Mouse (Mus musculus): Measurements from ENCODE around the gene Ccdc96. TPM values are rescaled to one million over a fixed set of nuclear protein-coding genes. Genes with fewer than 3 reads are reported as not detected.

Gene Ccdc96
- polyA plus RNA-seq, 1 experiment from 2014 or later, result 0.88 TPM

DNA sequence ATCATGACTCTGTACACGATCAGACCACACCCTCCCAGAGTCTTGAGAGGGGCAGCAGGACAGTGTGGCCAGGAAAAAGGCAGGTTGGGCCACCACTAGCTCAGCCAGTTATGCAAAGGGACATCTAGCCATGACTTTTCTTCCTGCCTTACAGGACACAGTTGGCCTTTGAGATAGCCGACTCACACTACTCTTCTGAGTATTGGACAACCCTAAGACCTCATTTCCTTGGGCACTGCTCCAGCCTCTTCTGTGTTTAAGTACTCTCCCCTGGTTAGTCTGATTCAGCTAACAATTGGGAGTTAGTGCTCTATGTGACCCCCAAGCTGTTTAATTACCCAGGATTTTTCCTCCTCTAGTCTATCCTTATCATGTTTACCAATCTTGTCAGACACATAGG, 4.7 kb upstream of the Ccdc96 start:
- Histone ChIP-seq H3K4me3 (no peak overlapping the region), H3K4me1 (peaks cover 24% of the 10 kb centered on the region), H3K9me3 (replicated peaks) (no peaks in the 10 kb centered on the region), H3K27me3 (ENCODE audit: low read depth, poor library complexity, severe bottlenecking) (peaks cover 2% of the 10 kb centered on the region; the same call in 1 of the 2 replicates), H3K36me3 (peaks cover 23% of the 10 kb centered on the region), H3K27ac (no peak overlapping the region)
- DNase-seq (ENCODE audit: low spot score), result no peak
- 83% methylated on average over 2 of the region's 2 CpGs for WGBS

DNA sequence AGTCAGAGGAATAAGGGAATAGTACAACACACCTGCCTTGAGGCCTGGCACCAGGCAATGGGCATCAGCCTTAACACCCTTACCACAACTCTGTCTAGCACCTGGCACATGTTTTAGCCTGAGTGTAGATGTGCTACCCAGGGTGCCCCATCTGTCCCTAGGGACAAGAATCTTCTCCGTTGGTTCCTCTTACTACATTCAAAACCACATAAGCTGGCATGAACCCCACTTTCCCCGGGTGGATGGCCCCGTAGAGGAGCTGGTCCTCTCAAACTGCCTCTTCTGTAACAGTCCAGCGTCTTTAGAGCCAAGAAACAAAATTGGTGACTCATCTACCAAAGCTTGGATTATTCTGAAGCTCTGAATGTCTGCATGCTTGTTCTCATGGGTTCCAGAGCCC, 4.0 kb upstream of the Ccdc96 start:
- H3K36me3 ChIP-seq, result peaks cover 18% of the 10 kb centered on the region
- peaks cover 30% of the 10 kb centered on the region for H3K4me1 ChIP-seq
- no peak for DNase-seq (ENCODE audit: low spot score)
- H3K27ac ChIP-seq, result no peak overlapping the region
- peaks cover 8% of the 10 kb centered on the region for H3K27me3 ChIP-seq (ENCODE audit: low read depth, poor library complexity, severe bottlenecking)
- H3K4me3 ChIP-seq, result no peak overlapping the region
- H3K9me3 ChIP-seq (replicated peaks), result no peaks in the 10 kb centered on the region
- WGBS, result 96% methylated on average over 4 of the region's 4 CpGs

DNA sequence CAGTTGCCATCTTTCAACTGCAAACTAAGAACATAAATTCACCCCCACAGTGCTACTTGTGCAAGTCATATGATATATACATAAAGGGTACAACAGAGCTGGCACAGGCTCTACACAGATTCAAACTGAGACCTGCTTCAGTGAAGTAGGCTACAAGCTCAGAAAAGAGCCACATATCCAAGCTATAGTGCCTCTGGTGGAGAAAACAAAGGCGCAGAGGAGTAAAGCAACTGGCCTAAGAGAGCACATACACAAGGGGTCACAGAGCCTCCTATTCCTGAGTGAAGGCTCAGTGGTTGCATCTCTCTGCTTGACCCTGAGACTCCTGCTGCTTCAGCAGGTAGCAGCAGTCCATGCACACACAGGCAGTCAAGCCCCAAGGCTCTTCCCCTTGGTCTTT, 3.3 kb upstream of the Ccdc96 start:
- Histone ChIP-seq H3K27me3 (ENCODE audit: low read depth, poor library complexity, severe bottlenecking) (peaks cover 16% of the 10 kb centered on the region), H3K36me3 (peaks cover 11% of the 10 kb centered on the region), H3K4me3 (no peak overlapping the region), H3K27ac (no peak overlapping the region), H3K9me3 (replicated peaks) (no peaks in the 10 kb centered on the region), H3K4me1 (peaks cover 33% of the 10 kb centered on the region)
- 74% methylated on average over 1 of the region's 1 CpGs for WGBS
- DNase-seq (ENCODE audit: low spot score), result no peak

DNA sequence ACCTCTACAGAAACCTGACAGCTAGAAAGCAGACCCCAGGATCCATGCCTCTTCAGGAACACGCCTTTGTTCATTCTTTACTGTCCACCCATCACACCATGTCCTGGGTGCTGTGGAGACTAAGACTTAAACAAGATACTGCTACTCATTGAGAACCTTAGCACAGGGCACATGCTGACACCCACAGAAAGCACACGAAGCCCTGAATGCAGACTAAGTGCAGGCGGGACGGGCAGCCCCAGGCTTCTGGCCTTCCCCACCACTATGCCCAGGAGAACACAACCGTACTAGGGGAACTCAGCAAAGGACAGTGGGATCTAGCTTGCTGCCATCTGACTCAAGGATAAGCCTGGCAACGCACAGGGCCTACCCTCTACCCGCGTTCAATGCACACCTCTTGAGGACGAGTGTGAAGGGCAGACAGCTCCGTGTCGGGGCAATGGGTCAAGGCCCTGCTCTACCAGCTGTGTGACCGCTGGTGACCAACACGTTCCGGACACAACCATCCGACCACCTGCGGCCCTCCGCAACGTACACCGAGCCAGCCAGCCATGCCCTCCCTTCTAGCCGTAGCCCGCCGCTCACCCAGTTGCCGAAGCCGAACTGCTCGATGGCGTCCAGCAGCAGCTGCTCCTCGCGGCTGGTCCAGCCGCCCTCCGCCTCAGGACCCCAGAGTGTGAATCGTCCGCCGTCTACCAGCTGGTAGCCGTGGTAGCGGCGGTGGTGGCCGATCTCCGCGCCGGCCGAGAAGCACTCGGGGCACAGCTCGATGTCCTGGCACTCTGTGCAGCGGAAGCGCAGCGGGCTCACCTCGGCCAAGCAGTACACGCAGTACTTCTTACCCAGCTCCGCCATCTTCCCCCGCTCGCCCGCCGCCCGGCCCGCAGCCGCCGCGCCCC, 936 bp upstream of the Ccdc96 start:
- peaks cover 4% of the 10 kb centered on the region for H3K36me3 ChIP-seq
- H3K9me3 ChIP-seq (replicated peaks), result no peaks in the 10 kb centered on the region
- peak; percentile 76 for DNase-seq (ENCODE audit: low spot score)
- H3K4me3 ChIP-seq, result peak overlapping the region; percentile 90
- peaks cover 26% of the 10 kb centered on the region for H3K27me3 ChIP-seq (ENCODE audit: low read depth, poor library complexity, severe bottlenecking)
- peak overlapping the region; percentile 88 for H3K27ac ChIP-seq
- WGBS, result 5% methylated on average over 58 of the region's 58 CpGs
- peaks cover 33% of the 10 kb centered on the region for H3K4me1 ChIP-seq

DNA sequence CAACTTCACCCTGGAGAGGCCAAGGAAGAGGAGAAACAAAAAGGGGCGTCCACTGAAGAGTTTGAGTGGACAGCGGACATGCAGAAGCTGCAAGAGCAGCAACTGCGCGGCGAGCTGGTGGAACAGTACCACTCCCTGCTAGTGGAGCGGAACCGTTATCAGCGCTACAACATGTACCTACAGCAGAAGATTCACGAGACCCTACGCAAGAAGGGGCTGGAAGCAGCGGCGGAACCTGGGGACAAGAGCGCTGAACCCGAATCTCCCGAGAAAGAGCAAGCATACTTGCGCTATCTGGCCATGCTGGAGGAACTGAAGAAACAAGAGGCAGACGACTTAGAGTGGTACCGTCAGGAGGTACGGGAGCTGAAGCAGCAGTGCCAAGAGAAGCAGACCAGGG, 918 bp downstream of the Ccdc96 start:
- Histone ChIP-seq H3K27me3 (ENCODE audit: low read depth, poor library complexity, severe bottlenecking) (peaks cover 26% of the 10 kb centered on the region), H3K27ac (no peak overlapping the region), H3K9me3 (replicated peaks) (no peaks in the 10 kb centered on the region), H3K36me3 (peaks cover 4% of the 10 kb centered on the region), H3K4me3 (peak overlapping the region; percentile 90), H3K4me1 (peaks cover 33% of the 10 kb centered on the region)
- WGBS, result 37% methylated on average over 19 of the region's 19 CpGs
- DNase-seq (ENCODE audit: low spot score), result peak; percentile 38

DNA sequence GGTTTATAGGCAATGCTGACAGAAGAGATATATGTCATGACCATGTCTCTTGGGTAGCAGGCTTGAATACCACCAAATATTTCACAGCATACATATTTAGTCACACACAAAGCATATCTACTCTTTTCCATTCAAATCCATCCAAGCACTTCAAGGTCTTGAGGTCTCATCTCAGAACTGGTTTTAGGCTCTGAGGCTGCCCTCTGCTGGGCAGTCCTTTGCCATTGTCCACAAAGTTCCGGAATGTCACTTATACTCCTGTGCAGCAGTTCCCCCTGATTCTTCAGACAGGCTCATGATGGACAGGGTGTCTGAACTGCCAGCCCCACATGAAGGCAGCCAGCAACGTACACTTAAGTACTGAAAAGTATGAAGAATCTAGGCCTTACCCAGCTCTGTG, 4.8 kb downstream of the Ccdc96 start:
- WGBS, result 64% methylated on average over 2 of the region's 2 CpGs
- Histone ChIP-seq H3K4me1 (peaks cover 11% of the 10 kb centered on the region), H3K36me3 (peaks cover 34% of the 10 kb centered on the region), H3K27ac (no peak overlapping the region), H3K9me3 (replicated peaks) (no peaks in the 10 kb centered on the region), H3K27me3 (ENCODE audit: low read depth, poor library complexity, severe bottlenecking) (peaks cover 26% of the 10 kb centered on the region), H3K4me3 (no peak overlapping the region)
- DNase-seq (ENCODE audit: low spot score), result peak; percentile 43

DNA sequence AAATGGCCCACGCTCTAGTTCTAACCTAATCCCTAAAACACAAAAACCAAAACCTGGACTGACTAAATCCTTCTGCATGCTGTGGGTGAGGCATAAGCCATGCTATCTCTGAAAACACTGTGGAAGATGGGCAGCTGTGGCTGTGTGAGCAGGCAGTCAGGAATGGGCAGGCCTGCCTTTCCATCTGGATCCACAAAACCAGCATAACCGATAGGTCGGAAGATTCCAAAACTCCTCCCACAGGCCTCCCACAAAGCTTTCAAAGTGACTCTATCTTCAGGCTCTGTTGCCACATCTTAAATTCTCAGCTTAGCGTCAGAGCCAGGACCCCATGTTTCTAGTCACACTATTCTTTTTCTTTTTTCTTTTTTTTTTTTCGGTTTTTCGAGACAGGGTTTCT, 9.5 kb downstream of the Ccdc96 start:
- DNase-seq (ENCODE audit: low spot score), result no peak
- Histone ChIP-seq H3K36me3 (peaks cover 69% of the 10 kb centered on the region), H3K27me3 (ENCODE audit: low read depth, poor library complexity, severe bottlenecking) (no peaks in the 10 kb centered on the region), H3K4me1 (no peaks in the 10 kb centered on the region), H3K9me3 (replicated peaks) (no peaks in the 10 kb centered on the region), H3K4me3 (no peak overlapping the region), H3K27ac (no peak overlapping the region)
- 87% methylated on average over 6 of the region's 6 CpGs for WGBS

DNA sequence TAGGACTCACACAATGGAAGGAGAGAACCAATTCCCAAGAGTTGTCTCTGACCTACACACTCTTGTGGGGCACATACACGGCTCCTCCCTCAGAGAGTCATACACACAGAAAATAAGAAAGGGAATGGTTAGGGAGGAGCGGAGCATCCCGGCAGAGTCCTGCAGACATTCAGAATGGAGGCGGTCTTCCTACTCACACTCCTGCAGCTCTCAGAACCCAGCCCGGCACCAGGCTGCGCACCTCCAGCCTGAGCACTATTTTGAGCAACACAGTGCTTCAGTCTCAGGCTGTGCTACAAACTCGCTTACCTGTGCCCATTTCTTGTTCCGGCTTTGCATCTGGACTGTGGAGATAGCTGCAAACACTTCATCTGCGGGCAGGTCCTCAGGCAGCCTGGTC, 10.3 kb downstream of the Ccdc96 start:
- H3K27ac ChIP-seq, result no peak overlapping the region
- no peaks in the 10 kb centered on the region for H3K4me1 ChIP-seq
- no peaks in the 10 kb centered on the region for H3K9me3 ChIP-seq (replicated peaks)
- no peaks in the 10 kb centered on the region for H3K27me3 ChIP-seq (ENCODE audit: low read depth, poor library complexity, severe bottlenecking)
- peaks cover 74% of the 10 kb centered on the region for H3K36me3 ChIP-seq
- DNase-seq (ENCODE audit: low spot score), result no peak
- WGBS, result 95% methylated on average over 9 of the region's 9 CpGs
- no peak overlapping the region for H3K4me3 ChIP-seq

DNA sequence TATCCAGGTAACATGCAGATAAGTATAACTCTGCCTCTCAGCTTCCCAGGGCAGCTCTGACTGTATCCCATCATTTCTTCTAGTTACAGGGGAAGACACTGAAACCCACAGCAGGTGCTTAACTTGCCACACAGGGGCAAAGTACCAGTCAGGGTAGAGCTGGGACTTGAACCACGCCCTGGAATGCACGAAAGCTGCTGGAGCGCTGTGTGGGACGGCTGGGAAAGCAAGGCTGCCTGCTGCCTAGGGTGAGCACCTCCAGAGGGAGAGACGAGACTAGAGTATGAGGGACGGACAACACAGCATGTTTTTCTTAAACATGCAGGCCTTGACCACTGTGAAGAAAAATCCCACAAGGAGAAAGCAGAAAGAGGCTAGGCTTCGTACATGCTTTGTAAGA, 20.8 kb downstream of the Ccdc96 start:
- Histone ChIP-seq H3K27me3 (ENCODE audit: low read depth, poor library complexity, severe bottlenecking) (no peaks in the 10 kb centered on the region), H3K27ac (no peak overlapping the region), H3K4me1 (no peaks in the 10 kb centered on the region), H3K4me3 (no peak overlapping the region), H3K36me3 (peaks cover 95% of the 10 kb centered on the region), H3K9me3 (replicated peaks) (no peaks in the 10 kb centered on the region)
- DNase-seq (ENCODE audit: low spot score), result no peak
- 90% methylated on average over 7 of the region's 7 CpGs for WGBS

DNA sequence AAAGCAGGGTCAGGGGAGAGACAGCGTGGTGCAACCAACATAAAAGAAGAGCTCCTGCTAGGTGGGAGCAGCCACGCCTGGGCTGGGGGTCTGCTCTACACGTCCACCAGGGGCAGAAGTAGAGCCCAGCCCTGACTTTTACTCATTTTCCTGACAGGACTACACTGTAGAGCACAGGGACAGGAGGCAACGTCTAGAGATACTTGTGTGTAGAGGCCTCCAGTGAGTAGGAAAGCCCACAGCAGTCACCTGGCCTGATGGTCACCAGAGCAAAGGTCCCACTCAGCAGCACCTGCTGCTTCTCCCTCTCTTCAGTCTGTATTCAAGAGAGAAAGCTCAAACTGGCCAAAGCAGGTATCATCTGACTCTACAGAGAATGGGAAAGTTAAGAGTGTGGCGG, 21.3 kb downstream of the Ccdc96 start:
- no peaks in the 10 kb centered on the region for H3K9me3 ChIP-seq (replicated peaks)
- 79% methylated on average over 5 of the region's 5 CpGs for WGBS
- H3K4me3 ChIP-seq, result no peak overlapping the region
- H3K27ac ChIP-seq, result no peak overlapping the region
- H3K27me3 ChIP-seq (ENCODE audit: low read depth, poor library complexity, severe bottlenecking), result no peaks in the 10 kb centered on the region
- no peaks in the 10 kb centered on the region for H3K4me1 ChIP-seq
- H3K36me3 ChIP-seq, result peaks cover 95% of the 10 kb centered on the region
- DNase-seq (ENCODE audit: low spot score), result no peak

DNA sequence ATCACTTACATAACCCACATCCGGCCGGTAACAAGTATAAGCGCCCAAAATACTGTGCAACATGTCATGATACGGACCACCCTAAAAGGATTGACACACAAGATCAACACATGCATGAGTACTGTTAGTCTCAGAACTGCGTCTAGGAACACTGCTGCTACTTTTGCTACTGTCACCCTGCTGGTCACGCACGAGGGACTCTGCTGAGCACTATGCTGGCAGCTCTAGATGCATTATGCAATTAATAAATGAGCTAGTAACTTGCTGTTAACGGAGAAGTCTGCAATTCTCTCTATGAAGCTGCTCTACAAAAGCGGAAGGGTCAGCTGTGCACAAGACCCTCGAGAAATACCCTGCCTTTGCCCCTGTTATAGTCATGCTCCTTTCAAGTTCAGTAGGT, 24.0 kb downstream of the Ccdc96 start:
- H3K4me3 ChIP-seq, result no peak overlapping the region
- peaks cover 96% of the 10 kb centered on the region for H3K36me3 ChIP-seq
- DNase-seq (ENCODE audit: low spot score), result no peak
- 93% methylated on average over 10 of the region's 10 CpGs for WGBS
- H3K27ac ChIP-seq, result no peak overlapping the region
- no peaks in the 10 kb centered on the region for H3K9me3 ChIP-seq (replicated peaks)
- H3K27me3 ChIP-seq (ENCODE audit: low read depth, poor library complexity, severe bottlenecking), result no peaks in the 10 kb centered on the region
- no peaks in the 10 kb centered on the region for H3K4me1 ChIP-seq

DNA sequence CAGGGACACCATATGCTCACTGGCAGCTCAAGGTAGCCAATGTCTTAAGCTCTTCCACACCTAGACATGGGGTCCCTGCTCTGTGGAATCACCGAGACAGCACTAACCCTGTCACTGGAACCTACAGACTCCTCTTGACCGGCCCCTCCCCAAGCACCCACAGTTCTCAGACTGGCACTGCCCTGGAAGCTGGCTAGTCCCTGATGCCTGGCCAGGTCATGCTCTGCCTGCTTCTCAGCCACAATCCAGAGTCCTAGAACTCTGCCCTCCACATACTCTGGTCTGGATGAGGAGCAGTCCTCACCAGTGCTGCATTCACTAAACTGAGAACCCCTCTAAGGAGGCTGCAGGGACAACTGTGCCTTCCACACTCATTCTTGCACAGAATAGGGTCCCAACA, 26.6 kb downstream of the Ccdc96 start:
- Histone ChIP-seq H3K36me3 (peaks cover 92% of the 10 kb centered on the region), H3K4me3 (no peak overlapping the region), H3K27me3 (ENCODE audit: low read depth, poor library complexity, severe bottlenecking) (no peaks in the 10 kb centered on the region), H3K27ac (no peak overlapping the region), H3K9me3 (replicated peaks) (no peaks in the 10 kb centered on the region), H3K4me1 (no peaks in the 10 kb centered on the region)
- DNase-seq (ENCODE audit: low spot score), result no peak
- 90% methylated on average over 2 of the region's 2 CpGs for WGBS

DNA sequence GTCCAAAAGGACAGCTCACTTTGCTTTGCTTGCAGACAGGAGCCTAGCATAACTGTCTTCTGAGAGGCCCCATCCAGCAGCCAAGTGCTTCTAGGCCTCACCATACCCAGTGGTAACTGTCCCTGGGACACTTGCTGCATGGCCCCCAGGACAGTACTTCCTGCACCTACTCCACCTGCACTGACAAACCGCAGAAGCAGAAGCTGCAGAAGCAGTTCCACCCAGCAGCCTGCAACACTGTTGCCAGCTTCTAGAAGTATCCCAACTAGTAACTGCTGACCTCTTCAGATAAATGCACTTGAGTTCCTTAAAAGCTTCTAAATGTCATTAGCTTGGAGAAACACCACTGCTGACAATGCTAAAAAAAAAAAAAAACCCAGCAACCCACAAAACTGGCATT, 30.7 kb downstream of the Ccdc96 start:
- H3K9me3 ChIP-seq (replicated peaks), result no peaks in the 10 kb centered on the region
- no peak overlapping the region for H3K27ac ChIP-seq
- DNase-seq (ENCODE audit: low spot score), result no peak
- no peak overlapping the region for H3K4me3 ChIP-seq
- no peaks in the 10 kb centered on the region for H3K27me3 ChIP-seq (ENCODE audit: low read depth, poor library complexity, severe bottlenecking)
- H3K4me1 ChIP-seq, result no peaks in the 10 kb centered on the region; the same call in 1 of the 2 replicates
- WGBS, result 98% methylated on average over 1 of the region's 1 CpGs
- peaks cover 96% of the 10 kb centered on the region for H3K36me3 ChIP-seq

Measured in limb, embryonic 10.5 days (tissue).